Mouse (Mus musculus) kidney, adult 2 months (tissue): ENCODE results near the gene Erbb2. TPM values are rescaled to one million over a fixed set of nuclear protein-coding genes. Genes with fewer than 3 reads are reported as not detected.

Experiments
- DNase-seq: peaks from one replicate; pipeline ENCODE4 v3.0.0; 2021
- H3K27ac ChIP-seq: fragments of 200-500 bp; 2 replicates; pipeline ENCODE4 v1.5.1; 2012; ENCODE audit warnings: low read depth, low read length, control low read depth, inconsistent platforms; ENCODE audit not compliant: insufficient read depth
- H3K27me3 ChIP-seq: fragments of 200-500 bp; replicated peaks from 2 replicates; pipeline ENCODE4 v1.6.1; 2012; ENCODE audit warnings: mild to moderate bottlenecking, moderate library complexity, low read length, inconsistent platforms; ENCODE audit not compliant: control insufficient read depth, insufficient read depth
- H3K36me3 ChIP-seq: fragments of 200-500 bp; 2 replicates; pipeline ENCODE4 v1.6.1; 2012; ENCODE audit warnings: mild to moderate bottlenecking, moderate library complexity, low read length, inconsistent platforms; ENCODE audit not compliant: control insufficient read depth, insufficient read depth
- H3K4me1 ChIP-seq: fragments of 200-500 bp; 2 replicates; pipeline ENCODE4 v1.6.1; 2011; ENCODE audit warnings: low read length; ENCODE audit not compliant: control insufficient read depth, insufficient read depth
- H3K4me3 ChIP-seq: fragments of 200-500 bp; 2 replicates; pipeline ENCODE4 v1.5.1; 2011; ENCODE audit warnings: mild to moderate bottlenecking, low read depth, low read length, control low read depth; ENCODE audit not compliant: insufficient read depth
- CTCF ChIP-seq: fragments of 200-500 bp; conservative IDR thresholded peaks from 2 replicates; pipeline ENCODE4 v1.5.1; 2011; ENCODE audit warnings: low read depth, mild to moderate bottlenecking, control low read depth, low read length, moderate library complexity, mixed read lengths; ENCODE audit not compliant: insufficient read depth, insufficient read length
- POLR2A ChIP-seq: fragments of 200-500 bp; IDR thresholded peaks from one replicate; pipeline ENCODE4 v1.6.1; 2011; ENCODE audit warnings: low read depth, low read length, control low read depth
- WGBS: fragments of 180-500 bp; shearing (Covaris S2); methylation state at CpG from one replicate; pipeline ENCODE4 v1.1.7; 2018; 5-methylcytosine and 5-hydroxymethylcytosine counted together
- polyA plus RNA-seq: library from polyadenylated mRNA; depleted of rRNA; stranded (reverse); fragments of >200 nt; gene quantifications from 2 replicates; pipeline ENCODE4 v1.2.3, GENCODE M21; 2012

Gene Erbb2
- polyA plus RNA-seq, 1 experiment, result 44.8 TPM

DNA sequence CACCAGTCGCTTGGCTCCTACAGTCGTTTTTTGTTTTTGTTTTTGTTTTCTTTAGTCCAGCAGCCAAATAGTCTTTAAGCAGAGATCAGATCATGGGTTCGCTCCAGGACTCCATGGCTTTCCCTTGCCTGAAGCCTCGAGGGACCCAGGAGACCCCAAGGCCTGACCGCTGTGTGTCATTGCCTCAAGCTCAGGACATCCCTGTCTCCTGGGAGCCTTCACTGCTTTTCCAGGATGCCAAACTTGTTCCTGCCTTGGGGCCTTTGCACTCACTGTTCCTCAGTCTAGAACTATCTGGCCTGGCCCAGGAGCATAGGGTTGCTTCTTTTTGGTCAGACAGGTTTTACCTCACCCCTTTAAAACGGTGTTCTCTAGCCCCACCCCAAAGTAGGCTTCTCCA, 5.6 kb upstream of the Erbb2 start:
- no peak for TF ChIP-seq POLR2A
- no peak for TF ChIP-seq CTCF
- H3K36me3 ChIP-seq, result no peaks in the 10 kb centered on the region
- 63% methylated on average over 6 of the region's 6 CpGs for WGBS
- no peak overlapping the region for H3K4me3 ChIP-seq
- DNase-seq, result peak; percentile 45
- no peaks in the 10 kb centered on the region for H3K27me3 ChIP-seq
- H3K4me1 ChIP-seq, result peaks cover 10% of the 10 kb centered on the region; the same call in 1 of the 2 replicates
- no peak overlapping the region for H3K27ac ChIP-seq

DNA sequence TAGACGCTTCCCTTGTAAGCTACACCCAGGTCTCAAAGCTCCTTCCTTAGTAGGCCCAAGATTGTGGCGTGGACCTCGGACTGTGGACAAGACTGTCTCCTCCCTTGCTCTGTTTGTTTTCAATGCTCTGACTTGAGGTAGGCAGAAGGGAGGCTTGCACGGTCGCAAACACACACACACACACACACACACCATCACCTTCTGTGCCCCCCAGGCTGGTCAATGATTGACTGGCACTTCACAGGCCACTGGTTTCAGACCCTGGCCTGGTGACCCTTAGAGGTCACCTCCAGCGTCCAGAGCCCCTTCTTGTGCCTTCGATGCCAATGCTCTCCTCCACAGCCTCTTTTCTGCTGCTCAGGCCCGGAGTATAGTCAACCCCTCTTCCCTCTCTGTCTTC, 3.4 kb upstream of the Erbb2 start:
- TF ChIP-seq POLR2A (no peak), CTCF (no peak)
- Histone ChIP-seq H3K4me3 (peak overlapping the region; percentile 3; the same call in 1 of the 2 replicates), H3K27ac (peak overlapping the region; percentile 81), H3K27me3 (no peaks in the 10 kb centered on the region), H3K36me3 (no peaks in the 10 kb centered on the region), H3K4me1 (peaks cover 14% of the 10 kb centered on the region; the same call in 1 of the 2 replicates)
- peak; percentile 95 for DNase-seq
- 24% methylated on average over 8 of the region's 8 CpGs for WGBS

GRCm38 (mm10) chr11:98409341-98409822, 2.9 kb upstream of the Erbb2 start:
- Histone ChIP-seq H3K27me3 (no peaks in the 10 kb centered on the region), H3K27ac (peak overlapping the region; percentile 81; the same call in 1 of the 2 replicates), H3K36me3 (no peaks in the 10 kb centered on the region), H3K4me3 (peak overlapping the region; percentile 3; the same call in 1 of the 2 replicates), H3K4me1 (peaks cover 19% of the 10 kb centered on the region)
- WGBS, result 4% methylated on average over 8 of the region's 10 CpGs
- DNase-seq, result peak; percentile 77
- TF ChIP-seq POLR2A (no peak), CTCF (no peak)

- H3K36me3 ChIP-seq, result no peaks in the 10 kb centered on the region
- peak overlapping the region; percentile 93 for H3K27ac ChIP-seq
- peaks cover 34% of the 10 kb centered on the region for H3K4me1 ChIP-seq
- peak; percentile 41 for DNase-seq
- H3K4me3 ChIP-seq, result peak overlapping the region; percentile 89
- no peaks in the 10 kb centered on the region for H3K27me3 ChIP-seq
- no peak for TF ChIP-seq CTCF
- no peak for TF ChIP-seq POLR2A
- under 1% methylated on average over 40 of the region's 40 CpGs for WGBS
Measured at GRCm38 (mm10) chr11:98412797-98413301, 579 bp downstream of the Erbb2 start.

DNA sequence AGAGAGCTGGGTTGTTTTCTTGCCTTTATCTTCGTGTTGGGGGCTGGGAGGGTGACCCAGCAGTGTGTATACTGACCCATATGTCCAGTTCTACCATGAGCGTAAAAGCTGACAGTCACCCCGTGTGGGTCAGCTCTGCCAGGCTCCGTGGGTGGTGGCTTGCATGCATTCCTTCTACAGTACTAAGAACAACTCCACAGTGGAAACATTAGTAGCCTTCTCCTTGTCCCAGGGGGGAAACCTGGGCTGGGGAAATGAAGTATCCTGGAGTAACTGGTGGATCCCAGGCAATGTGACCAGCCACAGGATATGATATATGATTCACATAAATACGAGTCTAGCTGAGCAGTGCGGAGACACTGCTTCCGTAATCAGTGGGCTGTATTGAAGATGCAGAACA, 1.5 kb downstream of the Erbb2 start:
- Histone ChIP-seq H3K27ac (0 out of 2 replicates have a peak overlapping the region, but pooled peaks have one; percentile 13), H3K4me3 (peak overlapping the region; percentile 89), H3K4me1 (peaks cover 41% of the 10 kb centered on the region), H3K27me3 (no peaks in the 10 kb centered on the region), H3K36me3 (no peaks in the 10 kb centered on the region)
- TF ChIP-seq POLR2A, result no peak
- no peak for TF ChIP-seq CTCF
- WGBS, result 8% methylated on average over 7 of the region's 7 CpGs
- peak; percentile 43 for DNase-seq

- TF ChIP-seq CTCF, result no peak
- no peak for TF ChIP-seq POLR2A
- H3K36me3 ChIP-seq, result no peaks in the 10 kb centered on the region
- H3K4me1 ChIP-seq, result peaks cover 46% of the 10 kb centered on the region
- H3K27ac ChIP-seq, result no peak overlapping the region
- H3K27me3 ChIP-seq, result no peaks in the 10 kb centered on the region
- H3K4me3 ChIP-seq, result peak overlapping the region; percentile 89; the same call in 1 of the 2 replicates
- DNase-seq, result peak; percentile 63
- WGBS, result 27% methylated on average over 2 of the region's 2 CpGs
Measured at GRCm38 (mm10) chr11:98414162-98414561, 1.9 kb downstream of the Erbb2 start.

DNA sequence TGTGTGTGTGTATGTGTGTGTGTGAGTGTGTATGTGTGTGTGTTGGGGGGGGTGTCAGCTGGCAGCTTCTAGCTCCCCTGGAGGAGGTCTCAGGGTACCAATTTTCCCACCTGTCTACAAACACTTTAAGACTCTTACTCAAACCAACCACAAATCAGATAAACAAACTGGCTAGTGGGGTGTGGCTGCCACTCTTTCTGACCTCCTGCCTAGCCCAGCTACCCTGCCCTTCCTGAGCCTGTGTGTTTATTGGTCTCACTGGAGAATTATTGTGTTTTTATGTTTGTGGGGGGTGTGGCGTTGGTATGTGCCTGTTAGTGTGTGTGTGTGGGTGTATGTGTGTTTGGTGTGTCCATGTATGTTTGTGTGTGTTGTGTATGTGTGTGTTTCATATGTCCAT, 4.8 kb downstream of the Erbb2 start:
- H3K4me3 ChIP-seq, result no peak overlapping the region
- H3K27ac ChIP-seq, result no peak overlapping the region
- peaks cover 2% of the 10 kb centered on the region; the same call in 1 of the 2 replicates for H3K36me3 ChIP-seq
- no peak for TF ChIP-seq POLR2A
- no peak for TF ChIP-seq CTCF
- H3K27me3 ChIP-seq, result no peaks in the 10 kb centered on the region
- DNase-seq, result no peak
- H3K4me1 ChIP-seq, result peaks cover 44% of the 10 kb centered on the region
- WGBS, result 74% methylated on average over 1 of the region's 1 CpGs
